Mouse (Mus musculus) intestine, postnatal 0 days (tissue): ENCODE measurements around the gene Htt. TPM values are rescaled to one million over a fixed set of nuclear protein-coding genes. Genes with fewer than 3 reads are reported as not detected.

Experiments
- ATAC-seq: fragments of 200-750 bp; cut with Nextera tagmentation; 2 replicates; pipeline ENCODE4 v1.8.0; 2017; ENCODE audit warnings: mild to moderate bottlenecking, moderate TSS enrichment, moderate library complexity
- H3K27ac ChIP-seq: fragments of 300-500 bp; sonication (generic); 2 replicates; pipeline ENCODE4 v1.5.1; 2014; ENCODE audit warnings: mild to moderate bottlenecking, low read depth, low read length, moderate library complexity
- H3K27me3 ChIP-seq: fragments of 300-500 bp; sonication (generic); replicated peaks from 2 replicates; pipeline ENCODE4 v1.6.1; 2014; ENCODE audit warnings: low read length, mixed read lengths; ENCODE audit not compliant: control insufficient read depth, insufficient read depth
- H3K36me3 ChIP-seq: fragments of 300-500 bp; sonication (generic); 2 replicates; pipeline ENCODE4 v1.6.1; 2014; ENCODE audit warnings: mild to moderate bottlenecking, moderate library complexity; ENCODE audit not compliant: control insufficient read depth, insufficient read depth
- H3K4me1 ChIP-seq: fragments of 300-500 bp; sonication (generic); replicated peaks from 2 replicates; pipeline ENCODE4 v1.6.1; 2014; ENCODE audit warnings: antibody characterized with exemption, low read length, mixed read lengths; ENCODE audit not compliant: control insufficient read depth, insufficient read depth
- H3K4me2 ChIP-seq: fragments of 300-500 bp; sonication (generic); replicated peaks from 2 replicates; pipeline ENCODE4 v1.6.1; 2014; ENCODE audit warnings: low read depth, mild to moderate bottlenecking, moderate library complexity
- H3K4me3 ChIP-seq: fragments of 300-500 bp; sonication (generic); 2 replicates; pipeline ENCODE4 v1.5.1; 2014; ENCODE audit warnings: low read depth, low read length
- H3K9ac ChIP-seq: fragments of 300-500 bp; sonication (generic); 2 replicates; pipeline ENCODE4 v1.6.1; 2014; ENCODE audit warnings: mild to moderate bottlenecking, low read depth, low read length
- H3K9me3 ChIP-seq: fragments of 300-500 bp; sonication (generic); 2 replicates; pipeline ENCODE4 v1.6.1; 2016; ENCODE audit warnings: mixed run types; ENCODE audit not compliant: control insufficient read depth
- CTCF ChIP-seq: sonication (generic); IDR thresholded peaks from 2 replicates; pipeline ENCODE4 v1.5.1; 2016; ENCODE audit warnings: low read depth, mild to moderate bottlenecking, control low read depth, antibody characterized with exemption, moderate library complexity
- WGBS: fragments of 180-500 bp; shearing (Covaris S2); extraction: QIAGEN DNeasy Blood & Tissue Kit; methylation state at CpG from one replicate; pipeline ENCODE4 v1.1.7; 2014; 5-methylcytosine and 5-hydroxymethylcytosine counted together
- microRNA counts: library from miRNA; unstranded; fragments of <30 nt; microRNA quantifications from one replicate; lab custom pipeline; 2016
- microRNA-seq: library from miRNA; unstranded; fragments of <30 nt; microRNA quantifications from one replicate; pipeline ENCODE4, GENCODE M21; 2016
- polyA plus RNA-seq: library from polyadenylated mRNA; unstranded; fragments of >200 nt; fragmentation: Nextera tagmentation; extraction: Ambion mirVana; gene quantifications from 2 replicates; pipeline ENCODE4 v1.2.1, GENCODE M21; 2015

Htt gene
- polyA plus RNA-seq, 1 experiment from 2014 or later = 3.7 TPM

DNA sequence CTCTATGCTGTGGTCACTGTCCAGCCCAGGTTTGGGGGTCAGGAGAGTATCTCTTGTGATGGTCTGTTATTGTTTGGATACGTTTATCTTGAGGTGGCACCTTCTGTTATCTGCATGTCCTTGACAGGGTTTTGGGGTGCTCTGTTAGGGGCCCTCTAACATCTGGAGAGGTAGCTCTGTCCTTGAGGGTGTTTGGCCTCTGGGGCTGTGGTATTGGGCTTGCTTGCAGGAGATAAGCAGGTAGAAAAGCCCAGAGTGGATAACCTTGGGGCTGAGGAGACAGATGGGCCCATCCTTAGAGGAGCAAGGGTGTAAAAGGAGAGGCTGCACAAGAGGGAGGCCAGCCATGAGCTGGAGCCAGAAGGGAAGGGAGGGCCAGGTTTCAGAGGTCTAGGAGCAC lies 198.5 kb downstream of the Htt start:
- H3K27me3 ChIP-seq = no peaks in the 10 kb centered on the region
- no peak overlapping the region for H3K9ac ChIP-seq
- peaks cover 3% of the 10 kb centered on the region for H3K36me3 ChIP-seq
- TF ChIP-seq CTCF = no peak
- H3K4me1 ChIP-seq = no peaks in the 10 kb centered on the region
- WGBS = 65% methylated on average over 1 of the region's 1 CpGs
- H3K4me3 ChIP-seq = no peak overlapping the region
- H3K27ac ChIP-seq = no peak overlapping the region
- ATAC-seq = no peak
- no peaks in the 10 kb centered on the region for H3K9me3 ChIP-seq
- H3K4me2 ChIP-seq = no peak overlapping the region

MicroRNAs within 50 kb of the gene (microRNA counts, 519-probe panel; counts per million panel counts)
- 1,654 counts per million, percentile 8 among the panel's probes with 10 or more counts for microRNA mmu-miR-467g (lab: Ali Mortazavi, UCI)

Small RNAs within 50 kb of the gene (microRNA-seq; reads per million reads assigned to microRNA genes)
- not detected for gene Mir467g

Other genes starting within 250 kb of the Htt start
- 8.9 and 10.3 TPM in 2 replicates for gene Tnip2, start 247.7 kb upstream of the Htt start, polyA plus RNA-seq
- 3.6 and 6.1 TPM in 2 replicates for gene Sh3bp2, start 235.9 kb upstream of the Htt start, polyA plus RNA-seq
- gene Add1, start 188.1 kb upstream of the Htt start, polyA plus RNA-seq = 59.4 and 62.7 TPM in 2 replicates
- 27.9 and 31.4 TPM in 2 replicates for gene Mfsd10, start 124.5 kb upstream of the Htt start, polyA plus RNA-seq
- 12.5 and 13.8 TPM in 2 replicates for gene Nop14, start 101.6 kb upstream of the Htt start, polyA plus RNA-seq
- gene Grk4, start 101.4 kb upstream of the Htt start, polyA plus RNA-seq = 1.1 and 2.0 TPM in 2 replicates
- 0.29 and 0.51 TPM in 2 replicates for gene Msantd1, start 146.3 kb downstream of the Htt start, polyA plus RNA-seq
- 4.1 and 4.7 TPM in 2 replicates for gene Rgs12, start 187.7 kb downstream of the Htt start, polyA plus RNA-seq